Mouse (Mus musculus): ENCODE measurements around the gene Hist1h3i. TPM values are rescaled to one million over a fixed set of nuclear protein-coding genes. Genes with fewer than 3 reads are reported as not detected.
"Not testable (repeated sequence)": the region's sequence is repeated elsewhere in the genome, so short reads cannot be mapped to it uniquely, and the experiment has no call there.

Hist1h3i gene
- total RNA-seq (2021): 100 to 1,000 TPM in 1 of 2 experiments, 10 to 100 TPM in 1; 85.1 to 110 TPM
- long read RNA-seq: 0 reads

GRCm38 (mm10) chr13:21783255-21783617, at the start of gene Hist1h3i:
TSS of gene Hist1h3i (minus strand) at chr13:21783370.
- DNase-seq (ENCODE audit: low spot score in 2 of 2): peak; percentile 37 to 42

- peak in 1 of 2 experiments; percentile 28 for DNase-seq (ENCODE audit: low spot score in 2 of 2)
These were observed 48.5 kb upstream of the Hist1h3i start, which contains the start of gene Hist1h4n for GRCm38 (mm10) chr13:21831418-21832394. TSS of gene Hist1h4n (minus strand) at chr13:21832196.

- DNase-seq (ENCODE audit: low spot score in 2 of 2): no peak
These were observed 47.2 kb upstream of the Hist1h3i start for GRCm38 (mm10) chr13:21830344-21830743.

GRCm38 (mm10) chr13:21828511-21828910, 45.3 kb upstream of the Hist1h3i start:
- no peak for DNase-seq (ENCODE audit: low spot score in 2 of 2)

- not testable (repeated sequence) for DNase-seq (ENCODE audit: low spot score in 2 of 2)
These were observed 37.1 kb upstream of the Hist1h3i start for GRCm38 (mm10) chr13:21820082-21820890.

GRCm38 (mm10) chr13:21812092-21812491, 28.9 kb upstream of the Hist1h3i start:
- not testable (repeated sequence) for DNase-seq (ENCODE audit: low spot score in 2 of 2)

- not testable (repeated sequence) for DNase-seq (ENCODE audit: low spot score in 2 of 2)
These were observed 28.4 kb upstream of the Hist1h3i start, which contains the start of gene Hist1h4m for GRCm38 (mm10) chr13:21811539-21811938. TSS of gene Hist1h4m (plus strand) at chr13:21811746.

GRCm38 (mm10) chr13:21811074-21811473, 27.9 kb upstream of the Hist1h3i start:
- not testable (repeated sequence) for DNase-seq (ENCODE audit: low spot score in 2 of 2)

GRCm38 (mm10) chr13:21810073-21810472, 26.9 kb upstream of the Hist1h3i start, which contains the start of the genes Hist1h2bq and Hist1h2ao:
TSS of gene Hist1h2bq (minus strand) at chr13:21810197.
TSS of gene Hist1h2ao (plus strand) at chr13:21810465.
- DNase-seq (ENCODE audit: low spot score in 2 of 2): not testable (repeated sequence)

GRCm38 (mm10) chr13:21803058-21803457, 19.9 kb upstream of the Hist1h3i start:
- not testable (repeated sequence) for DNase-seq (ENCODE audit: low spot score in 2 of 2)

- DNase-seq (ENCODE audit: low spot score in 2 of 2): not testable (repeated sequence)
These were observed 14.0 kb upstream of the Hist1h3i start for GRCm38 (mm10) chr13:21797163-21797562.

GRCm38 (mm10) chr13:21795584-21795983, 12.4 kb upstream of the Hist1h3i start:
- DNase-seq (ENCODE audit: low spot score in 2 of 2): peak in 1 of 2 experiments; percentile 2

- no peak for DNase-seq (ENCODE audit: low spot score in 2 of 2)
These were observed 7.6 kb upstream of the Hist1h3i start for GRCm38 (mm10) chr13:21790601-21791283.

GRCm38 (mm10) chr13:21789925-21790324, 6.8 kb upstream of the Hist1h3i start:
- no peak for DNase-seq (ENCODE audit: low spot score in 2 of 2)

GRCm38 (mm10) chr13:21787760-21788593, 4.8 kb upstream of the Hist1h3i start:
- DNase-seq (ENCODE audit: low spot score in 2 of 2): no peak

- DNase-seq (ENCODE audit: low spot score in 2 of 2): peak; percentile 82 to 85
These were observed 3.9 kb upstream of the Hist1h3i start, which contains the start of the genes Hist1h2an and Hist1h2bp for GRCm38 (mm10) chr13:21786899-21787629. TSS of gene Hist1h2an (minus strand) at chr13:21787218. TSS of gene Hist1h2bp (plus strand) at chr13:21787461.

- no peak for DNase-seq (ENCODE audit: low spot score in 2 of 2)
These were observed 3.2 kb upstream of the Hist1h3i start for GRCm38 (mm10) chr13:21786189-21786898.

- no peak for DNase-seq (ENCODE audit: low spot score in 2 of 2)
These were observed 1.1 kb upstream of the Hist1h3i start for GRCm38 (mm10) chr13:21784311-21784710.
